Mouse (Mus musculus): ENCODE measurements around the gene Fktn.

GRCm38 (mm10) chr4:53773911-53774310 is 60.1 kb downstream of the Fktn start:
- no peak for TF ChIP-seq CTCF (IDR thresholded peaks at IDR 0.05; ENCODE audit: borderline replicate concordance, insufficient read depth, low read depth, low read length)
- TF ChIP-seq POLR2A (IDR thresholded peaks at IDR 0.05; ENCODE audit: borderline replicate concordance, insufficient read depth, low read length): no peak

All from cerebellum, adult 2 months (tissue).